Mouse (Mus musculus) C2C12 (cell line): ENCODE data around the gene Atf4. TPM values are rescaled to one million over a fixed set of nuclear protein-coding genes. Genes with fewer than 3 reads are reported as not detected.
A peak's percentile ranks its signal among the peaks of the same experiment; 100 is the strongest.

Experiments used
- H3K27me3 ChIP-seq: one replicate; pipeline ENCODE4 v1.6.1; 2011; ENCODE audit not compliant: control insufficient read depth, insufficient read depth, insufficient read length
- H3K36me3 ChIP-seq: one replicate; pipeline ENCODE4 v1.6.1; 2011; ENCODE audit not compliant: control insufficient read depth, insufficient read depth
- H3K4me3 ChIP-seq: one replicate; pipeline ENCODE4 v1.5.1; 2011; ENCODE audit warnings: mild to moderate bottlenecking, control low read depth; ENCODE audit not compliant: poor library complexity, insufficient read depth, severe bottlenecking
- H3K79me2 ChIP-seq: one replicate; pipeline ENCODE4 v1.6.1; 2011; ENCODE audit not compliant: control insufficient read depth, insufficient read depth
- H3K79me3 ChIP-seq: one replicate; pipeline ENCODE4 v1.6.1; 2011; ENCODE audit warnings: low read depth, control low read depth
- H3ac ChIP-seq: one replicate; pipeline ENCODE3; 2011; ENCODE audit warnings: low read depth; ENCODE audit not compliant: control insufficient read depth, insufficient read length
- CEBPB ChIP-seq: IDR thresholded peaks from one replicate; pipeline ENCODE4 v1.6.1; 2011; ENCODE audit warnings: low read depth, mild to moderate bottlenecking, control low read depth, moderate library complexity
- CTCF ChIP-seq: IDR thresholded peaks from one replicate; pipeline ENCODE4 v1.5.1; 2011; ENCODE audit not compliant: control insufficient read depth, insufficient read depth, insufficient read length
- FOSL1 ChIP-seq: IDR thresholded peaks from one replicate; pipeline ENCODE4 v1.8.0; 2011; ENCODE audit warnings: mild to moderate bottlenecking, low read length; ENCODE audit not compliant: poor library complexity, insufficient read depth, severe bottlenecking
- MAX ChIP-seq: IDR thresholded peaks from one replicate; pipeline ENCODE4 v1.6.1; 2011; ENCODE audit warnings: mild to moderate bottlenecking, control low read depth
- MYOD1 ChIP-seq: IDR thresholded peaks from one replicate; pipeline ENCODE4 v1.6.1; 2011; ENCODE audit warnings: low read depth; ENCODE audit not compliant: control insufficient read depth, insufficient read length
- MYOG ChIP-seq: IDR thresholded peaks from one replicate; pipeline ENCODE4 v1.6.1; 2011; ENCODE audit not compliant: control insufficient read depth, insufficient read length; ENCODE audit errors: extremely low read depth
- USF1 ChIP-seq: IDR thresholded peaks from one replicate; pipeline ENCODE4 v1.6.1; 2011; ENCODE audit warnings: low read depth, mild to moderate bottlenecking, control low read depth, moderate library complexity
- polyA plus RNA-seq: library from polyadenylated mRNA; unstranded; fragments of >200 nt; fragmentation: generic; extraction: Trizol; gene quantifications from one replicate; pipeline ENCODE4 v1.2.1, GENCODE M21; 2012; ENCODE audit warnings: missing spikeins

Gene Atf4
- polyA plus RNA-seq, 1 experiment, result 507 TPM

DNA sequence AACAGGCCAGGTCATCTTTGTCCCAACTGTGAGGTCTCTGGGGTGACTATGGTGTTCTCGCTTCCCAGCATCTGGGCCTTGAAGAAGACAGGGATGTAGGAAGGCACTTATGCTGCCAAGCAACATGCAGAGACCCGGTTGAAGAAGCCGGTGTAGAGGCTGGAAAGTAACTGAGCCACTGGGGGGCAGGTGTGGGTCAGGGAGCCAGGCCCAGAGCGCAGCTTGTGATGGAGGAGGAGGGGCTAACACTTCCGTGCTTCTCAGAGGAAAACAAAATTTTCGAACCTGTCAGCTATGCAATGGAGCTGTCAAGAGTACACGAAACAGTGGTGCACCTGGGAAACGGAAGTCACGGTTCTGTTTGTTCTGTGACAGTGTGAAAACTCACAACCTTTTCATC is 22.1 kb downstream of the Atf4 start:
- Histone ChIP-seq H3K27me3 (peaks cover 27% of the 10 kb centered on the region), H3ac (no peak overlapping the region), H3K79me3 (no peaks in the 10 kb centered on the region), H3K79me2 (no peaks in the 10 kb centered on the region), H3K4me3 (no peak overlapping the region), H3K36me3 (no peaks in the 10 kb centered on the region)
- TF ChIP-seq USF1 (no peak), FOSL1 (no peak), CEBPB (no peak), MAX (no peak), MYOG (no peak), CTCF (no peak), MYOD1 (no peak)

DNA sequence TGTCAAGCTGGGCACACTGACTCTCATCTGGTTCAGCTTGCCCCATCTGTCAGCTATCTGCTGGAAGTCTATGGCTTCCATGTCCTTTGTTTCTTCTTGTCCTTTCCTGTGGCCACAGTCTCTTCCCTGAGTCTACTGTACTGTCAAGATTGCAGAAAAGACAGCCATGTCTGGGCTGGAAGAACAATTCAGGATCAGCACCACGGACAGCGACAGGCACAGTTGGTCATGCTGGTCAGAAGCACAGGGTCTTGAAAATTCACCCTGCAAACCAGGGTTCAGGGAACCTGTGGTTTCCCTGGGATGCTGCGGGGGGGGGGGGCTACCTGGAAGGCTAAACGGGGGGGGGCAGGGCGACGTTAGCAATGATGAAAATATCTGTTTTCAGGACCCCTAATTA is 22.6 kb downstream of the Atf4 start:
- H3K79me2 ChIP-seq, result no peaks in the 10 kb centered on the region
- no peak overlapping the region for H3K4me3 ChIP-seq
- no peak overlapping the region for H3ac ChIP-seq
- H3K27me3 ChIP-seq, result peaks cover 32% of the 10 kb centered on the region
- H3K79me3 ChIP-seq, result no peaks in the 10 kb centered on the region
- no peak for TF ChIP-seq MYOD1
- TF ChIP-seq MAX, result peak; percentile 54
- H3K36me3 ChIP-seq, result no peaks in the 10 kb centered on the region

DNA sequence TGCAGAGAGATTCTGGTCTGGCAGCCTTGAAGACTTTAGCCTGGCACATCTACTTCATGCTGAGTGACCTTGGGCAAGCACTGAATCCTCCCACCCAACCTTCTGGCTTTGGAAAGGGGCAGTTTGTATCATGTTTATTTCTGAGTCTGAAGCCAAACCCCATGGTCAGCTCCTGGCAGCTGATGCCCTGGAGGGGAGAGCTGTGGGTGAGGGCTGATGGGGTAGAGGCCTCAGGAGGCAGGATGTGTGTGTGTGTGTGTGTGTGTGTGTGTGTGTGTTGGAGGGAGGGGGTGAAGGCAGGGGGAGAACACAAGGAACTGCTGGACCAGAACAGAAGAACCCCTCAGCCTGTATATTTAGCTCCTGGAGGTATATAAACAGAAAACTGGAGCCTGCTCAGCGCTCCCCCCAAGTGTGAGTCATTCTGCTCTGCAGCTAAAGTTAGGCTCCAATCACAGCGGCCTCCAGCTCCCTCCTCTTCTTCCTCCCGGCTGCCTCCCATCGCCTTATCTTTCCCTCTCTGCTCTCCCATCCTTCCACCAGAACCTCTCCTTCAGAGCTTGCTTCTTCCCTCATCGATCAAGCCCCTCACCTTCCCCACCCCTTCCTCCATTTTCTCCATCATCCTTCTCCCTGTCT is 23.3 kb downstream of the Atf4 start:
- TF ChIP-seq USF1 (no peak), CEBPB (no peak), FOSL1 (no peak), MAX (no peak), MYOD1 (no peak), CTCF (no peak), MYOG (no peak)
- no peak overlapping the region for H3ac ChIP-seq
- no peaks in the 10 kb centered on the region for H3K79me2 ChIP-seq
- no peak overlapping the region for H3K4me3 ChIP-seq
- H3K36me3 ChIP-seq, result no peaks in the 10 kb centered on the region
- H3K27me3 ChIP-seq, result peaks cover 37% of the 10 kb centered on the region
- no peaks in the 10 kb centered on the region for H3K79me3 ChIP-seq

DNA sequence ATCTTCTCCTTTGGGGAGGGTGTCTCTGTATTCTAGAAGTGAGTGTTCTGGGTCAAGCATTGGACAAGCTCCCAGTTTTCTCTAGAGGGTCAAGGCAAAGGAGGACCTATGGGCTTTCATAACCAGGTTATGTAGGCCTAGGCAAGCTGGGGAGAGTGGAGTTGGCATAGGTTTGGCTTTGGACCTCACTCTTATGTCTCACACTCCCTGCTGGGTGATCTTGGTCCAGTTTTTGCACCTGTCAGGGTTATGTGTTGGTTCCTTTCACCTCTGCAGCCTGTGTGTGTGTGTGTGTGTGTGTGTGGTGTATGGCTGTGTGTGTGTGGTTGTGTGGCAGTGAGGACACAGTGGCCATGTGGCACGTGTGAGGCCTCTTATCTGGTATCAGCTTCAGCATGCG is 24.1 kb downstream of the Atf4 start:
- TF ChIP-seq USF1, result no peak
- no peak for TF ChIP-seq MYOG

DNA sequence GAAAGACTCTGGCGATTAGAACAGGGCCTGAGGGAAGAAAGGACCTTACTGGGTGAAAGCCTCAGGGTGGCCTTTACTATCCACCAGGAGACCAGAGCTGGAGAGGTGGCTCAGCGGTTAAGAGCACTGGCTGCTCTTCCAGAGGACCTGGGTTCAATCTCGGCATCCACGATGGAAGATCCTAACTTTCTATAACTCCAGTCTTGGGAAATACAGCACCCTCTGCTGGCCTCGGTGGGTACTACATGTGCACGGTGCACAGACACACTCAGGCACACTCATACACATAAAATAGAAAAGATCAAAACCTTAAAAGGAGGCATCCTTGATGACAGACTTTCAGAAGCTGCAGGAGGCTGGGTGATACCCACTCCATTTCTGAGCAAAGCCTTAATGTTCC is 25.7 kb downstream of the Atf4 start:
- H3K79me2 ChIP-seq, result no peaks in the 10 kb centered on the region
- no peak for TF ChIP-seq MYOG
- no peak for TF ChIP-seq CEBPB
- no peak for TF ChIP-seq FOSL1
- no peak for TF ChIP-seq MAX
- peak; percentile 52 for TF ChIP-seq CTCF
- TF ChIP-seq MYOD1, result no peak
- peaks cover 58% of the 10 kb centered on the region for H3K27me3 ChIP-seq
- H3ac ChIP-seq, result no peak overlapping the region
- H3K36me3 ChIP-seq, result no peaks in the 10 kb centered on the region
- H3K4me3 ChIP-seq, result no peak overlapping the region
- H3K79me3 ChIP-seq, result no peaks in the 10 kb centered on the region

More for the DNA sequence above, 24.1 kb downstream of the Atf4 start:
- Histone ChIP-seq H3K79me3 (no peaks in the 10 kb centered on the region), H3K36me3 (no peaks in the 10 kb centered on the region), H3K27me3 (peaks cover 45% of the 10 kb centered on the region), H3ac (no peak overlapping the region), H3K79me2 (no peaks in the 10 kb centered on the region), H3K4me3 (no peak overlapping the region)

DNA sequence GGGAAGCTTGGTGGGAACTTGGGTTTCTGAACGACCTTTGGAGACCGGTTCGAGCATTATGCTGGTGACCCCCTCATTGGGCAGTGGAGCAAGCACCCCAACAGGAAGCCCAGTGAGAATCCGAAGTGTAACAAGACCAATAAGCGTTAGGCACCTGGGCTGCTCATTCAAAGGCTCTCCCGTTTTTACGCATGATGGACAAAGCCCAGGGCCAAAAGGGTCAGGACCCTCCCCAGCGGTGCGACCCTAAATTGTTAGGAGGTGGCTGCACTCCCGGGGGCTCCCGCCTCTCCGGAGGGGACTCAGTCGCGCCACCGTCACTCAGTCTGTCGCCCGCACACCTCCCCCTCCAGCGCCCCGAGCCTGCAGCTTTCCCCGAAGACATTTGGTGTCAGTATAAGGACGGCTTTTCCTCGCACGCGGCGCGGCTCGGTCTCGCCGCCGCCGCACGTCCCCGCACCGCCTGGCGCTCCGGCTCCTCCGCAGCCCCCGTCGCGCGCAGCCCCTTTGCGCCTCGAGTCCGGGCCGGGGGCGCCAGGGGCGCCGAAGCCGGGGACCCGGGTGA is 31.9 kb downstream of the Atf4 start, which contains the start of gene Cacna1i:
Cacna1i (plus strand) TSS at position 388 of the 565 bp plus-strand sequence.
- TF ChIP-seq CEBPB (no peak), FOSL1 (no peak), MYOG (no peak), MAX (no peak), CTCF (no peak), USF1 (no peak), MYOD1 (no peak)
- Histone ChIP-seq H3K36me3 (no peaks in the 10 kb centered on the region), H3K27me3 (peaks cover 86% of the 10 kb centered on the region), H3K4me3 (no peak within 1 kb of the TSS), H3ac (no peak within 1 kb of the TSS), H3K79me3 (no peaks in the 10 kb centered on the region), H3K79me2 (no peaks in the 10 kb centered on the region)
